Mouse (Mus musculus): Measurements from ENCODE around the gene Zbtb8b. TPM values are rescaled to one million over a fixed set of nuclear protein-coding genes. Genes with fewer than 3 reads are reported as not detected.

Zbtb8b gene
- polyA plus RNA-seq, 1 experiment from 2014 or later: 2.4 TPM

DNA sequence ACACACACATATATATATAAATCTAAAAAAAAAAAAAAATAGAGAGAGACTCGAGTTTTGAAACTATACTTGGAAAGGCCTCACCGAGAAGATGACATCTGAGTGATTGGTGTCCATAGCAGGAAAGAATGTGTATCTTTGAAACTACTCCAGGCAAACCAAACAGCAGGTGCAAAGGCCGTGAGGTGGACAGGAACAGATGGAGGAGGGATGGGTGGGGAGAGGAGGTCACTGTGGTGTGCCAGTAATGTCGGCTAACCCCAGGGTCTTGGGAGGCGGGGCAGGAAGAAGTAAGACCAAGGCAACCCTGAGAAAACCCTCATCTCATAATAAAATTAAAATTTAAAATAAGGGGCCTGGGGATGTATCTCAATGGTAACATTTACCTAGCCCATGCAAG lies 64.8 kb downstream of the Zbtb8b start:
- Histone ChIP-seq H3K36me3 (ENCODE audit: control insufficient read depth, insufficient read depth, low read length) (no peaks in the 10 kb centered on the region), H3K27ac (ENCODE audit: low read depth, low read length) (no peak overlapping the region), H3K27me3 (replicated peaks; ENCODE audit: control insufficient read depth, insufficient read depth, low read length) (peaks cover 32% of the 10 kb centered on the region), H3K4me2 (no peak overlapping the region), H3K9me3 (ENCODE audit: control insufficient read depth, low read length) (no peaks in the 10 kb centered on the region), H3K4me3 (ENCODE audit: low read depth, low read length) (no peak overlapping the region), H3K4me1 (replicated peaks; ENCODE audit: control insufficient read depth, insufficient read depth, low read length) (peaks cover 4% of the 10 kb centered on the region), H3K9ac (ENCODE audit: low read depth, low read length) (no peak overlapping the region)
- DNase-seq (ENCODE audit: low spot score) (no peak), ATAC-seq (replicated peaks; ENCODE audit: low FRiP score) (no peak)
- WGBS: 68% methylated on average over 5 of the region's 5 CpGs

Other genes starting within 250 kb of the Zbtb8b start
- 1.2 and 1.6 TPM in 2 replicates for gene C77080, start 179.4 kb downstream of the Zbtb8b start, polyA plus RNA-seq (2014; fragmentation: Nextera tagmentation; extraction: Ambion mirVana)
- gene Sync, start 153.2 kb downstream of the Zbtb8b start, polyA plus RNA-seq (2014; fragmentation: Nextera tagmentation; extraction: Ambion mirVana): 0.36 and 0.40 TPM in 2 replicates
- gene Rbbp4, start 105.5 kb downstream of the Zbtb8b start, polyA plus RNA-seq (2014; fragmentation: Nextera tagmentation; extraction: Ambion mirVana): 318 and 355 TPM in 2 replicates
- gene Zbtb8os, start 105.2 kb downstream of the Zbtb8b start, polyA plus RNA-seq (2014; fragmentation: Nextera tagmentation; extraction: Ambion mirVana): 42.2 and 53.9 TPM in 2 replicates
- 4.2 and 4.8 TPM in 2 replicates for gene Zbtb8a, start 62.7 kb downstream of the Zbtb8b start, polyA plus RNA-seq (2014; fragmentation: Nextera tagmentation; extraction: Ambion mirVana)
- gene Bsdc1, start 20.7 kb upstream of the Zbtb8b start, polyA plus RNA-seq (2014; fragmentation: Nextera tagmentation; extraction: Ambion mirVana): 21.6 and 22.5 TPM in 2 replicates
- not detected in 2 replicates for gene Tssk3, start 50.2 kb upstream of the Zbtb8b start, polyA plus RNA-seq (2014; fragmentation: Nextera tagmentation; extraction: Ambion mirVana)
- gene Fam229a, start 50.3 kb upstream of the Zbtb8b start, polyA plus RNA-seq (2014; fragmentation: Nextera tagmentation; extraction: Ambion mirVana): not detected in 2 replicates
- gene Marcksl1, start 72.7 kb upstream of the Zbtb8b start, polyA plus RNA-seq (2014; fragmentation: Nextera tagmentation; extraction: Ambion mirVana): 388 and 395 TPM in 2 replicates
- 215 and 223 TPM in 2 replicates for gene Hdac1, start 101.9 kb upstream of the Zbtb8b start, polyA plus RNA-seq (2014; fragmentation: Nextera tagmentation; extraction: Ambion mirVana)
- gene Lck, start 132.8 kb upstream of the Zbtb8b start, polyA plus RNA-seq (2014; fragmentation: Nextera tagmentation; extraction: Ambion mirVana): 5.5 and 6.0 TPM in 2 replicates
- gene Fam167b, start 137.7 kb upstream of the Zbtb8b start, polyA plus RNA-seq (2014; fragmentation: Nextera tagmentation; extraction: Ambion mirVana): 9.2 and 9.3 TPM in 2 replicates
- 329 and 341 TPM in 2 replicates for gene Eif3i, start 159.8 kb upstream of the Zbtb8b start, polyA plus RNA-seq (2014; fragmentation: Nextera tagmentation; extraction: Ambion mirVana)
- 207 and 228 TPM in 2 replicates for gene Tmem234, start 159.8 kb upstream of the Zbtb8b start, polyA plus RNA-seq (2014; fragmentation: Nextera tagmentation; extraction: Ambion mirVana)
- gene Dcdc2b, start 173.4 kb upstream of the Zbtb8b start, polyA plus RNA-seq (2014; fragmentation: Nextera tagmentation; extraction: Ambion mirVana): 0.57 and 1.5 TPM in 2 replicates
- 23.6 and 25.3 TPM in 2 replicates for gene Iqcc, start 178.2 kb upstream of the Zbtb8b start, polyA plus RNA-seq (2014; fragmentation: Nextera tagmentation; extraction: Ambion mirVana)
- 27.2 and 33.1 TPM in 2 replicates for gene Ccdc28b, start 183.1 kb upstream of the Zbtb8b start, polyA plus RNA-seq (2014; fragmentation: Nextera tagmentation; extraction: Ambion mirVana)
- gene Txlna, start 200.2 kb upstream of the Zbtb8b start, polyA plus RNA-seq (2014; fragmentation: Nextera tagmentation; extraction: Ambion mirVana): 70.6 and 76.7 TPM in 2 replicates
- 11.7 and 12.6 TPM in 2 replicates for gene Kpna6, start 231.9 kb upstream of the Zbtb8b start, polyA plus RNA-seq (2014; fragmentation: Nextera tagmentation; extraction: Ambion mirVana)

Data from liver, embryonic 11.5 days (tissue).